Mouse (Mus musculus) neural tube, embryonic 12.5 days (tissue): ENCODE measurements around the gene D2hgdh. TPM values are rescaled to one million over a fixed set of nuclear protein-coding genes. Genes with fewer than 3 reads are reported as not detected.
"Not testable (repeated sequence)": the region's sequence is repeated elsewhere in the genome, so short reads cannot be mapped to it uniquely, and the experiment has no call there.

ENCODE experiments used
- ATAC-seq: fragments of 200-750 bp; cut with Nextera tagmentation; 2 replicates; pipeline ENCODE4 v1.8.0; 2017; ENCODE audit warnings: low read depth, mild to moderate bottlenecking, moderate TSS enrichment, moderate library complexity; ENCODE audit not compliant: low FRiP score
- H3K27ac ChIP-seq: fragments of 300-500 bp; sonication (generic); 2 replicates; pipeline ENCODE4 v1.5.1; 2016
- H3K27me3 ChIP-seq: fragments of 300-500 bp; sonication (generic); replicated peaks from 2 replicates; pipeline ENCODE4 v1.6.1; 2016; ENCODE audit warnings: mild to moderate bottlenecking
- H3K36me3 ChIP-seq: fragments of 300-500 bp; sonication (generic); 2 replicates; pipeline ENCODE4 v1.6.1; 2016; ENCODE audit warnings: mild to moderate bottlenecking
- H3K4me1 ChIP-seq: fragments of 300-500 bp; sonication (generic); 2 replicates; pipeline ENCODE4 v1.6.1; 2016
- H3K4me2 ChIP-seq: fragments of 300-500 bp; sonication (generic); replicated peaks from 2 replicates; pipeline ENCODE4 v1.6.1; 2016; ENCODE audit warnings: mild to moderate bottlenecking
- H3K4me3 ChIP-seq: fragments of 300-500 bp; sonication (generic); 2 replicates; pipeline ENCODE4 v1.5.1; 2016
- H3K9ac ChIP-seq: fragments of 300-500 bp; sonication (generic); 2 replicates; pipeline ENCODE4 v1.6.1; 2016; ENCODE audit warnings: mild to moderate bottlenecking
- H3K9me3 ChIP-seq: fragments of 300-500 bp; sonication (generic); 2 replicates; pipeline ENCODE4 v1.6.1; 2016; ENCODE audit warnings: mild to moderate bottlenecking
- WGBS: fragments of 180-500 bp; shearing (Covaris S2); methylation state at CpG from one replicate; pipeline ENCODE4 v1.1.7; 2016; 5-methylcytosine and 5-hydroxymethylcytosine counted together
- polyA plus RNA-seq: library from polyadenylated mRNA; unstranded; fragments of >200 nt; fragmentation: Nextera tagmentation; extraction: Ambion mirVana; gene quantifications from 2 replicates; pipeline ENCODE4 v1.2.1, GENCODE M21; 2016

The D2hgdh gene
- polyA plus RNA-seq, 1 experiment from 2014 or later: 17.0 TPM

DNA sequence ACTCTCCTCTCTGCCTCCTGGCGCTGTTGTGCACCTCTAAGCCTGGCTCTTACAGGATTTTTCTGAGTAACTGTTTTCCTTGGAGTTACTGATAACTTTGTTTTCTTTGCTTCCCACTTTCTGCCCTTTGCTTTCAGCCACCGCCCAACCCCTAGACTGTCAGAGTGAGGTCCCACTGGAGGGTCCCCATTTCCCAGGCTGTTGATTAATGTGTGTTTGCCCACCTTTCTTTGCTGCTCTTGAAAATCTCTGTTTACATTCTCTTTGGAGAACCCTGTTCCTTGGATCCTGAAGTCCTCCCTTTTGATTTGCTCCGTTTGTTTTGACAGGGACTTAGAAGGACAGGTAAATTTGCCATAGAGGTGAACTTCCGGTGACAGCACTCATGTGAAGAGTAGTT is 15.8 kb upstream of the D2hgdh start:
- Histone ChIP-seq H3K9ac (no peak overlapping the region), H3K9me3 (no peaks in the 10 kb centered on the region), H3K4me1 (peaks cover 7% of the 10 kb centered on the region), H3K4me2 (no peak overlapping the region), H3K36me3 (peaks cover 64% of the 10 kb centered on the region), H3K4me3 (no peak overlapping the region), H3K27me3 (no peaks in the 10 kb centered on the region), H3K27ac (no peak overlapping the region)
- ATAC-seq: no peak
- 93% methylated on average over 4 of the region's 4 CpGs for WGBS

GRCm38 (mm10) chr1:93810011-93810410 is 14.7 kb upstream of the D2hgdh start:
- H3K27me3 ChIP-seq: no peaks in the 10 kb centered on the region

GRCm38 (mm10) chr1:93811495-93812039 is 13.1 kb upstream of the D2hgdh start:
- peaks cover 85% of the 10 kb centered on the region for H3K36me3 ChIP-seq
- H3K4me1 ChIP-seq: no peaks in the 10 kb centered on the region
- H3K4me3 ChIP-seq: no peak overlapping the region
- H3K27me3 ChIP-seq: no peaks in the 10 kb centered on the region
- no peak overlapping the region for H3K27ac ChIP-seq
- H3K9me3 ChIP-seq: no peaks in the 10 kb centered on the region
- no peak overlapping the region for H3K4me2 ChIP-seq
- 95% methylated on average over 8 of the region's 8 CpGs for WGBS
- H3K9ac ChIP-seq: no peak overlapping the region
- no peak for ATAC-seq

More at GRCm38 (mm10) chr1:93810011-93810410, 14.7 kb upstream of the D2hgdh start:
- Histone ChIP-seq H3K36me3 (peaks cover 76% of the 10 kb centered on the region), H3K4me1 (no peaks in the 10 kb centered on the region; the same call in 1 of the 2 replicates), H3K9ac (no peak overlapping the region), H3K27ac (no peak overlapping the region), H3K9me3 (no peaks in the 10 kb centered on the region), H3K4me2 (no peak overlapping the region), H3K4me3 (no peak overlapping the region)
- ATAC-seq: no peak
- WGBS: 98% methylated on average over 3 of the region's 3 CpGs

- H3K4me2 ChIP-seq: no peak overlapping the region
- no peaks in the 10 kb centered on the region for H3K9me3 ChIP-seq
- 94% methylated on average over 8 of the region's 8 CpGs for WGBS
- peaks cover 73% of the 10 kb centered on the region for H3K36me3 ChIP-seq
- no peak for ATAC-seq
- no peak overlapping the region for H3K27ac ChIP-seq
- H3K4me3 ChIP-seq: no peak overlapping the region
- no peak overlapping the region for H3K9ac ChIP-seq
- H3K27me3 ChIP-seq: no peaks in the 10 kb centered on the region
- H3K4me1 ChIP-seq: no peaks in the 10 kb centered on the region
These were observed 6.7 kb upstream of the D2hgdh start for GRCm38 (mm10) chr1:93817823-93818532.

DNA sequence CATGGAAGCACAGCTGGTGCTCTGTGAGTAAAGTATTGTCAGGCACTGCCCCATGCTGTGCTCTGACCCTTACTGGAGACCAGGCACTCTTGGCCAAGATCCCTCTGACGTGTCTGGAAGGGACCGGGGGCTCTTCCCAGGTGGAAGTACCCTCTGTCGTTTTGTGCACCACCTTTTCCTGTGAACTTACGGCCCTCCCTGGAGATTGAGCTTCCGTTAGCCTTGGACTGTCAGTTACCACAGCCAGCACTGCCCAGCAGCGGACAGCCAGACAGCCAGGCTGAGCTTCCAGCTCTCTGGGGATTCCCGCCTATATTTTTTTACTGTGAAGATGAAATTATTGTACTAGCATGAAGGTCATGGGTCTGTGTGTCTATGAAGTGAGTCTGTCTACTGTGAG is 6.0 kb upstream of the D2hgdh start:
- Histone ChIP-seq H3K36me3 (peaks cover 66% of the 10 kb centered on the region), H3K27me3 (no peaks in the 10 kb centered on the region)
- WGBS: 82% methylated on average over 7 of the region's 7 CpGs

GRCm38 (mm10) chr1:93823796-93824495 is 763 bp upstream of the D2hgdh start:
- Histone ChIP-seq H3K9ac (no peak overlapping the region), H3K4me3 (no peak overlapping the region), H3K4me2 (no peak overlapping the region; the same call in 1 of the 2 replicates), H3K27me3 (no peaks in the 10 kb centered on the region), H3K27ac (0 out of 2 replicates have a peak overlapping the region, but pooled peaks have one; percentile 89), H3K36me3 (peaks cover 15% of the 10 kb centered on the region), H3K9me3 (no peaks in the 10 kb centered on the region), H3K4me1 (peaks cover 11% of the 10 kb centered on the region)
- WGBS: 81% methylated on average over 3 of the region's 3 CpGs
- no peak for ATAC-seq

More for the DNA sequence above, 6.0 kb upstream of the D2hgdh start:
- Histone ChIP-seq H3K9ac (no peak overlapping the region), H3K4me3 (no peak overlapping the region), H3K4me1 (no peaks in the 10 kb centered on the region), H3K4me2 (no peak overlapping the region), H3K9me3 (no peaks in the 10 kb centered on the region), H3K27ac (no peak overlapping the region)
- ATAC-seq: no peak

- Histone ChIP-seq H3K9me3 (no peaks in the 10 kb centered on the region), H3K27ac (peak overlapping the region; percentile 89), H3K4me2 (peak overlapping the region; percentile 80), H3K4me1 (peaks cover 11% of the 10 kb centered on the region), H3K4me3 (peak overlapping the region; percentile 52), H3K9ac (peak overlapping the region; percentile 64), H3K27me3 (no peaks in the 10 kb centered on the region), H3K36me3 (peaks cover 6% of the 10 kb centered on the region)
- under 1% methylated on average over 30 of the region's 30 CpGs for WGBS
- ATAC-seq: peak; percentile 94
These were observed 481 bp downstream of the D2hgdh start for GRCm38 (mm10) chr1:93825105-93825674.

DNA sequence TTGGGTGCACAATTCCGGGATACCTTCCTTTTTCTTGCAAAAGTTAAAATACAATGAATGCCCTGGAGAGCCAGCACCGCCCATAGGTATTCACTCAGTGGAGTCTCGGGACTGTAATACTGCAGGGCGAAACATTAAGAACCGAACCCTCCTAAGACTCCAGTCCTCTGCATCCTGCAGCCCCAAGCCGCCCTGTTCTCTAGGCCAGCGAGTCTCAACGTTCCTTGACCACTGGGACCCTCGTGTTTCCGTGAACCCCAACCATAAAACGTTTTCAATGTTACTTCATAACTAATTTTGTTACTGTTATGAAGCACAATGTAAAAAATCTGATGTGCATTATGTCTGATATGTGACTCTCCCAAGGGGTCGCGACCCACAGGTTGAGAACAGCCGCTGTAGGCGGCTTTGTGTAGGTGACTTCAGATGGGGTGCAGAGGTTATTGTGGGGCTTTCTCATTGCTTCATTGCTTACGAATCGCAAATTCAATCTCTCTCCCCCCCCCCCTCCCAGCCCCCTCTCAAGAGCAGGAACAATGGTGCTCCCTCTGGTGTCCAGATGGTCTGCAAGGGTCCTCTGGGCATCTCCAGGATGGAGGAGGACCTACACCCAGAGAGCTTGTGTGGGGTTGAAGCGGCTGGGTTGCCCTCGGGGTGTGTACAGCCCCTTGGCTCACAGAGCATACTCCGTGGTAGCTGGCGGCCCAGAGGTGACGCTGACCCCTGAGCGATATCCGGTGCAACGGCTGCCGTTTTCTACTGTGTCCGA is 1.2 kb downstream of the D2hgdh start:
- ATAC-seq: peak; percentile 55
- WGBS: 46% methylated on average over 27 of the region's 27 CpGs
- Histone ChIP-seq H3K27me3 (no peaks in the 10 kb centered on the region), H3K36me3 (peaks cover 3% of the 10 kb centered on the region), H3K4me1 (peaks cover 11% of the 10 kb centered on the region), H3K27ac (peak overlapping the region; percentile 89), H3K9me3 (no peaks in the 10 kb centered on the region), H3K4me2 (peak overlapping the region; percentile 80), H3K9ac (peak overlapping the region; percentile 64), H3K4me3 (peak overlapping the region; percentile 52)

- no peak for ATAC-seq
- H3K27ac ChIP-seq: no peak overlapping the region
- peaks cover 11% of the 10 kb centered on the region for H3K4me1 ChIP-seq
- H3K36me3 ChIP-seq: no peaks in the 10 kb centered on the region
- H3K9ac ChIP-seq: no peak overlapping the region
- 94% methylated on average over 9 of the region's 9 CpGs for WGBS
- H3K4me2 ChIP-seq: peak overlapping the region; percentile 80
- H3K4me3 ChIP-seq: no peak overlapping the region
- H3K9me3 ChIP-seq: no peaks in the 10 kb centered on the region
- H3K27me3 ChIP-seq: no peaks in the 10 kb centered on the region
These were observed 1.8 kb downstream of the D2hgdh start for GRCm38 (mm10) chr1:93826540-93826835.

- 0 out of 2 replicates have a peak, but pooled peaks have one; percentile 39 for ATAC-seq
- WGBS: 52% methylated on average over 3 of the region's 4 CpGs
- H3K4me2 ChIP-seq, H3K9ac ChIP-seq, H3K27me3 ChIP-seq, H3K4me3 ChIP-seq, H3K27ac ChIP-seq, H3K36me3 ChIP-seq, H3K9me3 ChIP-seq, H3K4me1 ChIP-seq: not testable (repeated sequence)
These were observed 8.1 kb downstream of the D2hgdh start for GRCm38 (mm10) chr1:93832754-93833360.

DNA sequence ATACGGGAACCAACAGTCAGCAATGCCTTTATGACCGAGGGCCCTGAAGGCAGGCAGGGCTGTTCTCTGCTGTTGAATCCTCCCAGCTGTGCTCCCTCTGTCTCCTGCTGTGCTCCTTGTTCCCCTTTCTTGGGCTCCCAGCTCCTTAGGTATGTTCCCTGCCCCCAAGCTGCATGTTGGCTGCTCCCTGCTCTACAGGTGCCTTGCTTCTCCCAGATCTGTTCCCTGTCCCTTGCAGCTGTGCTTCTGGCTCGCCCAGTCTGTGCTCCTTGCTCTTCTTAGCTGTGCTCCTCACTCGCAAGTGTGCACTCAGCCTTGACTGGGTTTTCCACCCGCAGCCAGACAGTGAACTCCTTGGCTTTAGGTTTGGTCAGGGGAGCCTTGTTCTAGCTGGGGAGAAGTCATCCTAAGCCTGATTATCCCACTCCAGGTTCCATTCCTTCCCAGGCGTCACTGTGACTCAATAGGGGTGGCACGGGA is 10.0 kb downstream of the D2hgdh start:
- no peak for ATAC-seq
- H3K36me3 ChIP-seq: peaks cover 9% of the 10 kb centered on the region
- H3K27me3 ChIP-seq: no peaks in the 10 kb centered on the region
- no peaks in the 10 kb centered on the region for H3K4me1 ChIP-seq
- no peak overlapping the region for H3K4me2 ChIP-seq
- no peak overlapping the region for H3K27ac ChIP-seq
- no peak overlapping the region for H3K4me3 ChIP-seq
- H3K9ac ChIP-seq: no peak overlapping the region
- no peaks in the 10 kb centered on the region for H3K9me3 ChIP-seq
- 91% methylated on average over 7 of the region's 7 CpGs for WGBS
